Mouse (Mus musculus): Measurements from ENCODE around the gene Crybg2. TPM values are rescaled to one million over a fixed set of nuclear protein-coding genes. Genes with fewer than 3 reads are reported as not detected.
A peak's percentile ranks its signal among the peaks of the same experiment; 100 is the strongest.

The Crybg2 gene
- polyA plus RNA-seq, 1 experiment from 2014 or later: 15.6 TPM

DNA sequence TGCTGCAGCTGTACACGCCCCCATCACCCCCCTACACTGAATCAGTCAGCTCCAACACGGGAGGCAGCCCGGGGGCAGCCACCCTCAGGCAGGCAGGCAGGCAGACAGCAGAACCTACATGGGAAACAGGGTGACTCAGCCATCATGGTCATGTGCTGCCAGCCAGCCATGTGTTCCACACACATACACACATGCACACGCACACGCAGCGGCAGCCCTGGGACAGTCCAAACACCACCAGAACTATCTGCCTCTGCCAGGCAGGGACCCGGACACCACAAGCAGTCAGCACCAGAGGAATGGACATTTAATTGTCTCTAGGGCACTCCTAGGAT lies 66.5 kb downstream of the Crybg2 start:
- WGBS: 80% methylated on average over 7 of the region's 7 CpGs
- no peaks in the 10 kb centered on the region for H3K9me3 ChIP-seq (ENCODE audit: control insufficient read depth, low read length)
- H3K9ac ChIP-seq (ENCODE audit: low read length): 0 out of 2 replicates have a peak overlapping the region, but pooled peaks have one; percentile 18
- TF ChIP-seq CTCF (IDR thresholded peaks at IDR 0.05; ENCODE audit: low read depth): no peak
- TF ChIP-seq EP300 (optimal IDR thresholded peaks at IDR 0.05): no peak
- H3K27ac ChIP-seq (replicated peaks): no peak overlapping the region
- H3K36me3 ChIP-seq (ENCODE audit: control insufficient read depth, insufficient read depth, low read length): peaks cover under 1% of the 10 kb centered on the region; the same call in 1 of the 2 replicates
- no peak overlapping the region for H3K4me3 ChIP-seq (ENCODE audit: low read depth, low read length)
- peak overlapping the region; percentile 79 for H3K4me2 ChIP-seq (replicated peaks; ENCODE audit: low read depth)
- DNase-seq (ENCODE audit: low spot score): no peak
- H3K27me3 ChIP-seq (ENCODE audit: control insufficient read depth, insufficient read depth, low read length): no peaks in the 10 kb centered on the region
- 0 out of 2 replicates have a peak, but pooled peaks cover 2% of the 10 kb centered on the region for H3K4me1 ChIP-seq (replicated peaks; ENCODE audit: control insufficient read depth, insufficient read depth)
- no peak for ATAC-seq (ENCODE audit: low FRiP score, low TSS enrichment)

DNA sequence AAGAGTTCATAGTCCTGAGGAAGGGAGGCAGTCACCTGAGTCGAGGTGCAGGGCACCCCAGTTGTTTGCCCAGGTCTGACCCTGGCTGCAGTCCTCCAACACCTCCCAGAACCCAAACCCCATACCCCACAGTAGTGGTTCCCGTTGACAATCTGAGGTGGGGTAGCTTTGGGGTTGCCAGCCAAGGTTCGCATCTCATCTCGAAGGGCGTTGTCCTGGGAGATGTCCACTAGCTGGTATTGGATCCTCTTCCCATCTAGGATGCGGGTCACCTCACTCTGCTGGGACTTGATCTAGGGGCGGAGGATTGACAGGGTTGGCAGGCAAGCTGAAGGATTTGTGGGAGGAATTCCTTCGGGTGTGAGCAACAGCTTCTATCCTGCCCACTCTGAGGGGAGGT lies 67.2 kb downstream of the Crybg2 start:
- DNase-seq (ENCODE audit: low spot score) (no peak), ATAC-seq (ENCODE audit: low FRiP score, low TSS enrichment) (no peak)
- H3K9ac ChIP-seq (ENCODE audit: low read length): peak overlapping the region; percentile 81
- H3K4me3 ChIP-seq (ENCODE audit: low read depth, low read length): peak overlapping the region; percentile 84
- H3K4me2 ChIP-seq (replicated peaks; ENCODE audit: low read depth): peak overlapping the region; percentile 79
- peaks cover 2% of the 10 kb centered on the region; the same call in 1 of the 2 replicates for H3K36me3 ChIP-seq (ENCODE audit: control insufficient read depth, insufficient read depth, low read length)
- no peaks in the 10 kb centered on the region for H3K27me3 ChIP-seq (ENCODE audit: control insufficient read depth, insufficient read depth, low read length)
- H3K27ac ChIP-seq (replicated peaks): peak overlapping the region; percentile 95; the same call in 1 of the 2 replicates
- no peak for TF ChIP-seq CTCF (IDR thresholded peaks at IDR 0.05; ENCODE audit: low read depth)
- TF ChIP-seq EP300 (optimal IDR thresholded peaks at IDR 0.05): no peak
- H3K4me1 ChIP-seq (replicated peaks; ENCODE audit: control insufficient read depth, insufficient read depth): 0 out of 2 replicates have a peak, but pooled peaks cover 2% of the 10 kb centered on the region
- H3K9me3 ChIP-seq (ENCODE audit: control insufficient read depth, low read length): no peaks in the 10 kb centered on the region
- 48% methylated on average over 8 of the region's 8 CpGs for WGBS

DNA sequence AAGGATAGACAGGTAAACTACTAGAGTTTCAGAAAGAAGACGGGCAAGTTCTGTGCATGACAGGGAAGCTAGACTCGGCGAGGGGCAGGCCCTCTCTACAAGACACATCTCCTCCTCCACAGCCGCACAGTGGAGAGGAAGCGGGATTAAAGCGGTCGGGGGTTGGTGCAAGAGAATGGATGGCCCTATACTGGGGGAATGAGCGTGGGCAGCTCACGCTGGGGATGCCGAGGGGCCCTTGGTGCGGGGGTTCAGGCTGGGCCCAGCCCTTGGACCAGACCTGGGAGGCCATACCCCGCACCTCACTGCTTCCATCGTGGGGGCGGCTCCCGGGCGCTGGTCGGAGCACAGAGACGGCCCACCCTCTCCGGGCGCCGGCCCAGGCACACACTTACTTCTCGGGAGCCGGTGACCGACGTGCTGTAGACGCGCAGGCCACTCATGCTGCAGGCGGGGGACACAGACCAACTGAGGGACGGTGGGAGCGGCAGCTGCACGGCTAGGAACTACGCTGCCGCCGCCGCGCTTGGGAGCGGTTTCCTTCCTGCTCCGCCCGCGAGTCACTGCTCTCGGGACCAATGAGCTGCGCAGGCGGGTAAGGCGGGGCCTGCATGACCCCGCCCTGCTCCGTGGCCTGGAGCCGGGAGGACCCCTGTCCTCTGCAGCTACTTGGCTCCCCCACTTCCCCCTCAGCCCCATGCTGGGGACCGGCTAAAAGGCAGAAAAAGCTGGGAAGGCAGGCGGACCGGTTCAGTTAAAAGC lies 67.8 kb downstream of the Crybg2 start, which contains the start of gene Sh3bgrl3:
Gene Sh3bgrl3 (minus strand): TSS at position 569 of the 762 bp plus-strand sequence.
- Histone ChIP-seq H3K9me3 (ENCODE audit: control insufficient read depth, low read length) (no peaks in the 10 kb centered on the region), H3K9ac (ENCODE audit: low read length) (peak within 1 kb of the TSS; percentile 81), H3K4me1 (replicated peaks; ENCODE audit: control insufficient read depth, insufficient read depth) (0 out of 2 replicates have a peak, but pooled peaks cover 2% of the 10 kb centered on the region), H3K27me3 (ENCODE audit: control insufficient read depth, insufficient read depth, low read length) (no peaks in the 10 kb centered on the region), H3K4me2 (replicated peaks; ENCODE audit: low read depth) (peak within 1 kb of the TSS; percentile 79), H3K4me3 (ENCODE audit: low read depth, low read length) (peak within 1 kb of the TSS; percentile 84), H3K27ac (replicated peaks) (peak within 1 kb of the TSS; percentile 95), H3K36me3 (ENCODE audit: control insufficient read depth, insufficient read depth, low read length) (peaks cover 2% of the 10 kb centered on the region; the same call in 1 of the 2 replicates)
- TF ChIP-seq EP300 (optimal IDR thresholded peaks at IDR 0.05): no peak
- TF ChIP-seq CTCF (IDR thresholded peaks at IDR 0.05; ENCODE audit: low read depth): peak; percentile 4; the same call in 1 of the 2 replicates
- peak; percentile 90 for ATAC-seq (ENCODE audit: low FRiP score, low TSS enrichment)
- peak; percentile 94 for DNase-seq (ENCODE audit: low spot score)
- 1% methylated on average over 50 of the region's 50 CpGs for WGBS

DNA sequence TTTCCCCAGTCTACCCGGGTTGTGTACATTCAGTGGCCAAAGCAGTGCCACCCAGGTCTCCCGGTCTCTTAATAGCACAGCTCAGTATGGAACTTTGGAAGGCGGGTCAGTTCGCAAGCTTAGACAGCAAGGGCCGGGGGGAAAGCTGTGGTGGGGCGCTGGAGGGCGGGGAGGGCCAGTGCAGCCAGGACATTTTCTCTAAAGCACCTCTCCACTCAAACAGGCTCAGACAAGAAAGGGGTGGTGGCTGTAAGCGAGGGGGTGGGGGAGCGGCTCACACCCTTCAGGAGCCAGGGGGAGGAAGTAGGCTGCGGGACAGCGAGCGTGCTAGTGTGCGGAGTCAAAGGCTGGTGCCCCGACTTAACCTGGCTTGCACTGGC lies 68.4 kb downstream of the Crybg2 start:
- Histone ChIP-seq H3K27me3 (ENCODE audit: control insufficient read depth, insufficient read depth, low read length) (no peaks in the 10 kb centered on the region), H3K4me3 (ENCODE audit: low read depth, low read length) (peak overlapping the region; percentile 84), H3K4me2 (replicated peaks; ENCODE audit: low read depth) (peak overlapping the region; percentile 79), H3K9ac (ENCODE audit: low read length) (peak overlapping the region; percentile 81), H3K4me1 (replicated peaks; ENCODE audit: control insufficient read depth, insufficient read depth) (0 out of 2 replicates have a peak, but pooled peaks cover 2% of the 10 kb centered on the region), H3K36me3 (ENCODE audit: control insufficient read depth, insufficient read depth, low read length) (peaks cover 2% of the 10 kb centered on the region; the same call in 1 of the 2 replicates), H3K27ac (replicated peaks) (peak overlapping the region; percentile 95), H3K9me3 (ENCODE audit: control insufficient read depth, low read length) (no peaks in the 10 kb centered on the region)
- TF ChIP-seq EP300 (optimal IDR thresholded peaks at IDR 0.05): peak; percentile 66
- TF ChIP-seq CTCF (IDR thresholded peaks at IDR 0.05; ENCODE audit: low read depth): no peak
- 1% methylated on average over 14 of the region's 14 CpGs for WGBS
- peak; percentile 74 for ATAC-seq (ENCODE audit: low FRiP score, low TSS enrichment)
- peak; percentile 79 for DNase-seq (ENCODE audit: low spot score)

DNA sequence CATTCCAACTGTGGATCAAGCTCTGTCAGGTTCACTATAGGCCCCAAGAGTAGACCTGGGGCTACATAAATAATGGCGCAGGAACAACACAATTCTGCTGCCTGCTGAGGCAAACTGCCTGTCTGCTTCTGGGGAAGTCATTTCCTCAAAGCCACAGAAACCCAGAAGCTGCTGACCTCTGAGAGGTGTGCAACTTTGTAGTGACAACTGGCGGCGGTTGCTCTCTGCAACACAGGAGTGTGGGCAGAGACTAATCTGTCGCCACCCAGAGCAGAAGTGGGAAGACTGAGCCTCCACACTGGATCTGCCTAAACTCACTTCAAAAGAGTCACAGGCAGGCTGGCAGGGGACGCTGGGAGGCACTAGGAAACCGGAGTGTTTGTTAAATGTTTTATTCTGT lies 68.9 kb downstream of the Crybg2 start:
- Histone ChIP-seq H3K4me2 (replicated peaks; ENCODE audit: low read depth) (peak overlapping the region; percentile 79), H3K27me3 (ENCODE audit: control insufficient read depth, insufficient read depth, low read length) (no peaks in the 10 kb centered on the region), H3K4me1 (replicated peaks; ENCODE audit: control insufficient read depth, insufficient read depth) (0 out of 2 replicates have a peak, but pooled peaks cover 2% of the 10 kb centered on the region), H3K9ac (ENCODE audit: low read length) (peak overlapping the region; percentile 81), H3K9me3 (ENCODE audit: control insufficient read depth, low read length) (no peaks in the 10 kb centered on the region), H3K27ac (replicated peaks) (peak overlapping the region; percentile 95), H3K4me3 (ENCODE audit: low read depth, low read length) (peak overlapping the region; percentile 84), H3K36me3 (ENCODE audit: control insufficient read depth, insufficient read depth, low read length) (peaks cover 2% of the 10 kb centered on the region; the same call in 1 of the 2 replicates)
- peak; percentile 48 for DNase-seq (ENCODE audit: low spot score)
- no peak for ATAC-seq (ENCODE audit: low FRiP score, low TSS enrichment)
- no peak for TF ChIP-seq CTCF (IDR thresholded peaks at IDR 0.05; ENCODE audit: low read depth)
- TF ChIP-seq EP300 (optimal IDR thresholded peaks at IDR 0.05): no peak
- whole genome bisulfite sequencing: 29% methylated on average over 6 of the region's 6 CpGs

DNA sequence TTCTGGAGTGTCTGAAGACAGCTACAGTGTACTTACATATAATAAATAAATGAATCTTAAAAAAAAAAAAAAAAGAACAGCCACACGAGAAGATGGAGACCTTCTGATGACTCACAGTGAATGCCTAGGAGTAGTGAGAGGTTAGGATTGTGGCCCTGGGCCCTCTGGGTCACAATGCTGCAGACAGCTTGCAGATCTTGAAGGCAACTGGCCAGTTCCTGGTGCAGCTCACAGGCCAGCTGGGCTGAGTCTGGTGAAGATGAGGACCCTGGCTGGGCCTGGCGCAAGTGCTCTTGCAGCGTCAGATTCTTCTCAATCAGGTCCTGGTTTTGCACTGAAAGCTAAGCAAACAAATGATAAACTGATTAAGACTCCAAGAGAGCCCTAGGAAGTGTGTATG lies 71.5 kb downstream of the Crybg2 start:
- TF ChIP-seq CTCF (IDR thresholded peaks at IDR 0.05; ENCODE audit: low read depth) (no peak), EP300 (optimal IDR thresholded peaks at IDR 0.05) (no peak)
- WGBS: 51% methylated on average over 3 of the region's 3 CpGs
- H3K27me3 ChIP-seq (ENCODE audit: control insufficient read depth, insufficient read depth, low read length): no peaks in the 10 kb centered on the region
- H3K4me1 ChIP-seq (replicated peaks; ENCODE audit: control insufficient read depth, insufficient read depth): 0 out of 2 replicates have a peak, but pooled peaks cover 2% of the 10 kb centered on the region
- ATAC-seq (ENCODE audit: low FRiP score, low TSS enrichment): no peak
- DNase-seq (ENCODE audit: low spot score): no peak
- no peaks in the 10 kb centered on the region for H3K9me3 ChIP-seq (ENCODE audit: control insufficient read depth, low read length)
- no peak overlapping the region for H3K4me2 ChIP-seq (replicated peaks; ENCODE audit: low read depth)
- peaks cover 2% of the 10 kb centered on the region; the same call in 1 of the 2 replicates for H3K36me3 ChIP-seq (ENCODE audit: control insufficient read depth, insufficient read depth, low read length)
- 0 out of 2 replicates have a peak overlapping the region, but pooled peaks have one; percentile 8 for H3K27ac ChIP-seq (replicated peaks)
- no peak overlapping the region for H3K9ac ChIP-seq (ENCODE audit: low read length)
- no peak overlapping the region for H3K4me3 ChIP-seq (ENCODE audit: low read depth, low read length)

All from stomach, postnatal 0 days (tissue).